Mouse (Mus musculus): ENCODE measurements around the gene Reep3. TPM values are rescaled to one million over a fixed set of nuclear protein-coding genes. Genes with fewer than 3 reads are reported as not detected.

The Reep3 gene
- polyA plus RNA-seq, 1 experiment from 2014 or later: 37.7 TPM

DNA sequence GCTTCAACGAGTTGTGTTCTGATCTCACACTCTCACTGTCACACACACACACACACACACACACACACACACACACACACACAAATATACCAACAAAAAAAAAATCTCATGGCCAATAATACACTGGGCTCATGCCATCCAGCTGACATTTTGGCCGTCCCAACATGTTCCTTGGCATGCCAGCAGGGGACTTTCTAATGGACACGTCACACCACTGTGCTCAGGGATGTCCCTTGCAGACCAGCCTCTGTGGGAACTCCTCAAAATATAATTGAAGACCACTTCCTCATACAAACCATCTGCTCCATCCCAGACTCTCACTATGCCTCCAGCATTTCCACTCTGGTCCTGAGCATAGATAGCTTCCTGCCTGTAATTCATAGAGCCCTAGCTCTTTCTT, 30.3 kb downstream of the Reep3 start:
- 38% methylated on average over 3 of the region's 3 CpGs for WGBS
- H3K4me2 ChIP-seq (ENCODE audit: low read depth, low read length): no peak overlapping the region
- no peaks in the 10 kb centered on the region for H3K36me3 ChIP-seq (ENCODE audit: control insufficient read depth, insufficient read depth, low read length)
- H3K27ac ChIP-seq (ENCODE audit: low read depth, low read length): peak overlapping the region; percentile 60; the same call in 1 of the 2 replicates
- H3K4me1 ChIP-seq (ENCODE audit: control insufficient read depth, insufficient read depth, low read length): peaks cover 10% of the 10 kb centered on the region; the same call in 1 of the 2 replicates
- no peak overlapping the region for H3K4me3 ChIP-seq (ENCODE audit: low read depth, low read length)
- H3K9me3 ChIP-seq (ENCODE audit: control insufficient read depth, low read length): no peaks in the 10 kb centered on the region
- ATAC-seq (ENCODE audit: low read depth): no peak
- no peaks in the 10 kb centered on the region for H3K27me3 ChIP-seq (ENCODE audit: control insufficient read depth, insufficient read depth, low read length)
- H3K9ac ChIP-seq (replicated peaks; ENCODE audit: low read depth, low read length): no peak overlapping the region

DNA sequence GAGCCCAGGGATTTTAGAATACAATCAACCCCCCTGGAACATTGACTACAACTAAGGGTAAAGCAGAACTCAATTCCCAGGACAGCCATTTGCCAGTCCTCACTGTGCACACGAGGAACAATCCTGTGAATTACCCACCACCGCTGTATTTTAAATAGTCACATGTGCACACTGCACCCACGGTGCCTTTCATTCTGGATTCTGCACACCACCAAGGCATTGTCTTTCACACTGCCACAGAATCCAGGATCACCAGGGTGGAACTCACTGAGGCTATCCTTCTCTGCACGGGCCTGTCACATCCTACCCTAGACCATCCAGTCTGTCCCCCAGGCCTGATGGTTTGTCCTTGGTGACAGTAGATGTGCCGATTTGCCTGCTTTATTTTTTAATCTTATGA, 30.8 kb downstream of the Reep3 start:
- WGBS: 29% methylated on average over 5 of the region's 5 CpGs
- Histone ChIP-seq H3K4me1 (ENCODE audit: control insufficient read depth, insufficient read depth, low read length) (peaks cover 10% of the 10 kb centered on the region; the same call in 1 of the 2 replicates), H3K4me2 (ENCODE audit: low read depth, low read length) (no peak overlapping the region), H3K27ac (ENCODE audit: low read depth, low read length) (peak overlapping the region; percentile 60), H3K4me3 (ENCODE audit: low read depth, low read length) (no peak overlapping the region), H3K9me3 (ENCODE audit: control insufficient read depth, low read length) (no peaks in the 10 kb centered on the region), H3K9ac (replicated peaks; ENCODE audit: low read depth, low read length) (no peak overlapping the region), H3K27me3 (ENCODE audit: control insufficient read depth, insufficient read depth, low read length) (no peaks in the 10 kb centered on the region), H3K36me3 (ENCODE audit: control insufficient read depth, insufficient read depth, low read length) (no peaks in the 10 kb centered on the region)
- peak; percentile 73; the same call in 1 of the 2 replicates for ATAC-seq (ENCODE audit: low read depth)

DNA sequence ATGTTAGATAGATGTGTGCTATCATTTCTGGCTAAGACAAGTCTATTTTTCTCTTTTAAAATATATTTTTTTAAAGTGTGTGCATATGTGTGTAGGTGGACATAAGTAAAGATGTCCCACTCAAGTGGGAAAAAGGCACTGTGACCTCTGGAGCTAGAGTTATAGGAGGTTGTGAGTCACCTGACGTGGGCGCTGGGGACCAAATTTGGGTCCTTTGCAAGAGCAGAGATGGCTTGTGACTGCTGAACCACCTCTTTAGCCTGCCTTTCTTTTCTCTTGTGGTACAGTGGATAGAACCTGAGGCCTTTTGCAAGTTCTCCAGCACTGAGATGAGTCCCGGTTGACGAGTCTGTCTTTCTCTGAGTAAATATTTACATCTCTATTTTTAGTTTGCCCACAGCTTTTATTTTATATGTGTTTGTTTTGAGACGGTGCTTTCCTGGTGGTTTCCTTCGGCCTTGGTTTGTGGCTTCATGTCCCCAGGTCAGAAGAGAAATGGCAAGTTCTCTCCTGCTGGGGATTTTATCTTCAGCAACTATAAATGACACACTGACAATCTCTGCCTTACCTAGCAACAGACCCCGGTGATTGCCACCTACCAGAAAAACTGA, 31.4 kb downstream of the Reep3 start:
- H3K27me3 ChIP-seq (ENCODE audit: control insufficient read depth, insufficient read depth, low read length): no peaks in the 10 kb centered on the region
- no peaks in the 10 kb centered on the region for H3K36me3 ChIP-seq (ENCODE audit: control insufficient read depth, insufficient read depth, low read length)
- peaks cover 14% of the 10 kb centered on the region; the same call in 1 of the 2 replicates for H3K4me1 ChIP-seq (ENCODE audit: control insufficient read depth, insufficient read depth, low read length)
- H3K9me3 ChIP-seq (ENCODE audit: control insufficient read depth, low read length): no peaks in the 10 kb centered on the region
- no peak for ATAC-seq (ENCODE audit: low read depth)
- peak overlapping the region; percentile 60; the same call in 1 of the 2 replicates for H3K27ac ChIP-seq (ENCODE audit: low read depth, low read length)
- H3K4me2 ChIP-seq (ENCODE audit: low read depth, low read length): no peak overlapping the region
- no peak overlapping the region for H3K9ac ChIP-seq (replicated peaks; ENCODE audit: low read depth, low read length)
- WGBS: 66% methylated on average over 7 of the region's 7 CpGs
- no peak overlapping the region for H3K4me3 ChIP-seq (ENCODE audit: low read depth, low read length)

DNA sequence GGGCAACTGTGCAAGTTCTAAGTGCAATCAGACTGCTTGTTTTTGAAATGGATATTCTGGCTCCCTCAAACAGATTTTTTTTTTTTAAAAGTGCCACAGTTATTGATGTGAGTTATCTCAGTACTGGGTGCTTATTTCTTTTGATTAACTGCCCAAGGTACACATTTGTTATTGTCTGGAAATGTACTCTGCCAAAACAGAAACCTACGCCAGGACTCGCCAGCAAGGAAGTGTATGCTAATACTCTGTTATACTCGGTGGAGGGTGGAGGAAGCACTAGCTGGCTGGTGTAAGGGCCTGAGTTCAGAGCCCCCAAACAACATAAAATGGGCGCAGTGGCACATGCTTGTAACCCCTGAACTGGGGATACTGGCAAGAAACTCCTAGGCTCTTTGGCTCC, 34.9 kb downstream of the Reep3 start:
- Histone ChIP-seq H3K9me3 (ENCODE audit: control insufficient read depth, low read length) (no peaks in the 10 kb centered on the region), H3K36me3 (ENCODE audit: control insufficient read depth, insufficient read depth, low read length) (no peaks in the 10 kb centered on the region), H3K4me1 (ENCODE audit: control insufficient read depth, insufficient read depth, low read length) (peaks cover 26% of the 10 kb centered on the region; the same call in 1 of the 2 replicates), H3K27me3 (ENCODE audit: control insufficient read depth, insufficient read depth, low read length) (no peaks in the 10 kb centered on the region), H3K9ac (replicated peaks; ENCODE audit: low read depth, low read length) (no peak overlapping the region), H3K4me2 (ENCODE audit: low read depth, low read length) (no peak overlapping the region), H3K27ac (ENCODE audit: low read depth, low read length) (no peak overlapping the region; the same call in 1 of the 2 replicates), H3K4me3 (ENCODE audit: low read depth, low read length) (no peak overlapping the region)
- WGBS: 37% methylated on average over 4 of the region's 4 CpGs
- no peak for ATAC-seq (ENCODE audit: low read depth)

DNA sequence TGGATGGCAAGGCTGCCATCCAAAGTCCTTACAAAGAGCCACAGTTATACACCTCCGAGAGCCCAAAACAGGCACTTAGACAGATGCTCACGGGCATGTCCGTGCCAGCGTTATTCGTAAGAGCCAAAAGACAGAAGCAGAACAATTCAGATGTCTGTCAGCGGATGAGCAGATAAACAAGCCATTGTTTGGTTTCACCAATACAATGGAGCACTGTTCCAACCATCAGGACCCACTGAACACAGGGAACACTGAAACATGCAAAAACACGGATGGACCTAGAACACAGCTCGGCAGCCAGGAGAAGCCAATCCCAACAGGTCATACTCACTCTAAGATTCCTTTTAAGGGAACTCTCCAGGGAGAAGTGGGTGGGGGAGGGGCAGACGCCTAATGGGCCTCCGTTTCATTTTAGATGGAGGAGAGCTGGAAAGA, 35.4 kb downstream of the Reep3 start:
- ATAC-seq (ENCODE audit: low read depth): no peak
- WGBS: 23% methylated on average over 10 of the region's 10 CpGs
- Histone ChIP-seq H3K9ac (replicated peaks; ENCODE audit: low read depth, low read length) (no peak overlapping the region), H3K27ac (ENCODE audit: low read depth, low read length) (peak overlapping the region; percentile 34), H3K4me3 (ENCODE audit: low read depth, low read length) (no peak overlapping the region), H3K4me2 (ENCODE audit: low read depth, low read length) (no peak overlapping the region), H3K9me3 (ENCODE audit: control insufficient read depth, low read length) (no peaks in the 10 kb centered on the region), H3K4me1 (ENCODE audit: control insufficient read depth, insufficient read depth, low read length) (peaks cover 26% of the 10 kb centered on the region; the same call in 1 of the 2 replicates), H3K36me3 (ENCODE audit: control insufficient read depth, insufficient read depth, low read length) (no peaks in the 10 kb centered on the region), H3K27me3 (ENCODE audit: control insufficient read depth, insufficient read depth, low read length) (no peaks in the 10 kb centered on the region)

DNA sequence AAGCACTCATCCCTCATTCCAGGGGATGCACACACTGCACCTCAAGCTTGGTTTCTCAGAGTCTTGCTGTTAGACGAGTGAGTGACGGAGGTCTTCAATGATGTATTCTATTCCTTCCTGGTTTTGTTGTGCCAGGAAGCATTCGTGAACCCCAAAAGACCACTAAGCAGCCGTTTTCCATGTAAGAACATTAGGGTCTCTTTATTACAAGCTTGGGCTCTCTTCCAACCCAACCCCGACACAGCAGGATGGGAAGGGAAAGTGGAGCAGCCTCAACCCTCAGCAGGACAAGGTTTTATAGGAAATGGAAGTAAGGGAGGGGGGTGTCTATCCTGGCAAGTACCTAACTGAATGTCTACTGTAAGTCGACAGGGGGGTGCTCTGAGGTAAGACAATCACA, 38.0 kb downstream of the Reep3 start:
- 0 out of 2 replicates have a peak, but pooled peaks have one; percentile 9 for ATAC-seq (ENCODE audit: low read depth)
- Histone ChIP-seq H3K4me2 (ENCODE audit: low read depth, low read length) (no peak overlapping the region), H3K4me3 (ENCODE audit: low read depth, low read length) (no peak overlapping the region), H3K27ac (ENCODE audit: low read depth, low read length) (peak overlapping the region; percentile 68), H3K9ac (replicated peaks; ENCODE audit: low read depth, low read length) (no peak overlapping the region), H3K9me3 (ENCODE audit: control insufficient read depth, low read length) (no peaks in the 10 kb centered on the region), H3K4me1 (ENCODE audit: control insufficient read depth, insufficient read depth, low read length) (peaks cover 21% of the 10 kb centered on the region; the same call in 1 of the 2 replicates), H3K36me3 (ENCODE audit: control insufficient read depth, insufficient read depth, low read length) (no peaks in the 10 kb centered on the region), H3K27me3 (ENCODE audit: control insufficient read depth, insufficient read depth, low read length) (no peaks in the 10 kb centered on the region)
- 35% methylated on average over 6 of the region's 6 CpGs for WGBS

DNA sequence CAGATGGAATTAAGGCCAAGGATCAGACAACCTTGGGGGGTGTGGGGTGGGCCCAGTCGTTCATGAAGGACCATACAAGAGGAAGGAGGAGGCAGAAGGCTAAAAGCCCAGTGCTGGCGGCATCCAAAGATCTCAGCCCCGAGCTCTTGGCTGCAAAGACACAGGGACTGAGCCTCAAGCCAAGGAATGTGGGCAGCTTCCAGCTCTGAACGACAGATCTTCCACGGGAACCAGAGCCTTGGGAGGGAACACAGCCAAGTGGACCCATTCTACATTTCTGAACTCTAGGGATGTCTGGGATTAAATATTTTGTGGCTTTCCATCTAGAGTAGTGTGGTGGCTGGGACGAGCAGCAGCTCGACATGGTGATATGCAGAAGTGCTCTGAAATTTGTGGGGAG, 38.4 kb downstream of the Reep3 start:
- ATAC-seq (ENCODE audit: low read depth): 0 out of 2 replicates have a peak, but pooled peaks have one; percentile 15
- Histone ChIP-seq H3K4me3 (ENCODE audit: low read depth, low read length) (no peak overlapping the region), H3K27me3 (ENCODE audit: control insufficient read depth, insufficient read depth, low read length) (no peaks in the 10 kb centered on the region), H3K4me1 (ENCODE audit: control insufficient read depth, insufficient read depth, low read length) (peaks cover 25% of the 10 kb centered on the region; the same call in 1 of the 2 replicates), H3K36me3 (ENCODE audit: control insufficient read depth, insufficient read depth, low read length) (no peaks in the 10 kb centered on the region), H3K9me3 (ENCODE audit: control insufficient read depth, low read length) (no peaks in the 10 kb centered on the region), H3K27ac (ENCODE audit: low read depth, low read length) (peak overlapping the region; percentile 68), H3K4me2 (ENCODE audit: low read depth, low read length) (no peak overlapping the region), H3K9ac (replicated peaks; ENCODE audit: low read depth, low read length) (no peak overlapping the region)
- 62% methylated on average over 7 of the region's 7 CpGs for WGBS

DNA sequence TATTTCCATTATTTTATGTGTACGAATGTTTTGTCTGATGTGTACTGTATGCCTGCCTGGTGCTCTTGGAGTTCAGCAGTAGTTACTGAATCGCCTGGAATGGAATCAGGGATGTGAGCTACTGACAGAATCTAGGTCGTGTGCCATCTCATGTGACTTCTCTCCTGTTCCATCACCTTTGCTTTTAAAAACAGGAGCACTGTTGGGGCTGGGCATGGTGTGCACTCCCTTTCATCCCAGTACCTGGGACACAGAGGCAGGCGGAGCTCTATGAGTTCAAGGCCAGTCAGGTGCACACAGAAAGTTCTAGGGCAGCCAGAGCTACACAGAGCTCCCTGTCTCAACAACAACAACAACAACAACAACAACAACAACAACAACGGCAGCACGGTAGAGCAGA, 39.0 kb downstream of the Reep3 start:
- Histone ChIP-seq H3K9me3 (ENCODE audit: control insufficient read depth, low read length) (no peaks in the 10 kb centered on the region), H3K36me3 (ENCODE audit: control insufficient read depth, insufficient read depth, low read length) (no peaks in the 10 kb centered on the region), H3K27ac (ENCODE audit: low read depth, low read length) (peak overlapping the region; percentile 68; the same call in 1 of the 2 replicates), H3K4me2 (ENCODE audit: low read depth, low read length) (no peak overlapping the region), H3K27me3 (ENCODE audit: control insufficient read depth, insufficient read depth, low read length) (no peaks in the 10 kb centered on the region), H3K4me1 (ENCODE audit: control insufficient read depth, insufficient read depth, low read length) (peaks cover 26% of the 10 kb centered on the region; the same call in 1 of the 2 replicates), H3K4me3 (ENCODE audit: low read depth, low read length) (no peak overlapping the region), H3K9ac (replicated peaks; ENCODE audit: low read depth, low read length) (no peak overlapping the region)
- WGBS: over 99% methylated on average over 6 of the region's 6 CpGs
- no peak for ATAC-seq (ENCODE audit: low read depth)

DNA sequence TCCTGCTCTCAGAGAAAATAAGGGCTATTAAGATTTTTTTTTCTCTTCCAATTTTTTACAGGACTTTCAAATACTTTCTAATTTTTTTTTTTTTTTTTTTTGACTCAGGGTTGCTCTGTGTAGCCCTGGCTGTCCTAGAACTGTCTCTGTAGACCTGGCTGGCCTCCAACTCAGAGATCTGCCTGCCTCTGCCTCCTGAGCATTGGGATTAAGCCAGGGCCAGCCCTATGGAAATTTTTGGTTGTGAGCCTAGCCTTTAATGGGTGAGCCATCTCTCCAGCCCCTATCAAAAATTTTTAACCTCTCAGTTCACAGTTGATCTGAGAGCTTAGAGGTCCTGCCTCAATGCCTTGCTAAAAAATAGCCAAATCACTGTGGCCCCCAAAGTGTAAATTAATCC, 39.5 kb downstream of the Reep3 start:
- ATAC-seq (ENCODE audit: low read depth): no peak
- no peak overlapping the region for H3K27ac ChIP-seq (ENCODE audit: low read depth, low read length)

More for the DNA sequence above, 39.5 kb downstream of the Reep3 start:
- no peaks in the 10 kb centered on the region for H3K36me3 ChIP-seq (ENCODE audit: control insufficient read depth, insufficient read depth, low read length)
- H3K4me3 ChIP-seq (ENCODE audit: low read depth, low read length): no peak overlapping the region
- no peak overlapping the region for H3K4me2 ChIP-seq (ENCODE audit: low read depth, low read length)
- no peaks in the 10 kb centered on the region for H3K9me3 ChIP-seq (ENCODE audit: control insufficient read depth, low read length)
- H3K27me3 ChIP-seq (ENCODE audit: control insufficient read depth, insufficient read depth, low read length): no peaks in the 10 kb centered on the region
- no peak overlapping the region for H3K9ac ChIP-seq (replicated peaks; ENCODE audit: low read depth, low read length)
- H3K4me1 ChIP-seq (ENCODE audit: control insufficient read depth, insufficient read depth, low read length): peaks cover 27% of the 10 kb centered on the region; the same call in 1 of the 2 replicates
